Mouse (Mus musculus) neural tube, embryonic 11.5 days (tissue): Measurements from ENCODE around the gene Tie1. TPM values are rescaled to one million over a fixed set of nuclear protein-coding genes. Genes with fewer than 3 reads are reported as not detected.

ENCODE experiments used
- ATAC-seq: fragments of 200-750 bp; cut with Nextera tagmentation; 2 replicates; pipeline ENCODE4 v1.8.0; 2017; ENCODE audit warnings: moderate number of reproducible peaks, mild to moderate bottlenecking, moderate TSS enrichment, moderate library complexity; ENCODE audit not compliant: insufficient read depth, low FRiP score, low TSS enrichment
- DNase-seq: peaks from one replicate; pipeline ENCODE4 v3.0.0-alpha.2; 2015; ENCODE audit warnings: low spot score
- H3K27ac ChIP-seq: fragments of 300-500 bp; sonication (generic); 2 replicates; pipeline ENCODE4 v1.5.1; 2014; ENCODE audit warnings: low read depth, mild to moderate bottlenecking, low read length
- H3K27me3 ChIP-seq: fragments of 300-500 bp; sonication (generic); 2 replicates; pipeline ENCODE4 v1.6.1; 2014; ENCODE audit warnings: mild to moderate bottlenecking, low read length, mixed read lengths; ENCODE audit not compliant: control insufficient read depth, insufficient read depth
- H3K36me3 ChIP-seq: fragments of 300-500 bp; sonication (generic); 2 replicates; pipeline ENCODE4 v1.6.1; 2014; ENCODE audit warnings: mild to moderate bottlenecking, low read length, moderate library complexity, mixed read lengths; ENCODE audit not compliant: control insufficient read depth, insufficient read depth
- H3K4me1 ChIP-seq: fragments of 300-500 bp; sonication (generic); 2 replicates; pipeline ENCODE4 v1.6.1; 2014; ENCODE audit warnings: low read length, mixed read lengths; ENCODE audit not compliant: control insufficient read depth, insufficient read depth
- H3K4me2 ChIP-seq: fragments of 300-500 bp; sonication (generic); 2 replicates; pipeline ENCODE4 v1.6.1; 2014; ENCODE audit warnings: low read depth, mild to moderate bottlenecking, moderate library complexity
- H3K4me3 ChIP-seq: fragments of 300-500 bp; sonication (generic); 2 replicates; pipeline ENCODE4 v1.5.1; 2014; ENCODE audit warnings: low read depth, low read length
- H3K9ac ChIP-seq: fragments of 300-500 bp; sonication (generic); 2 replicates; pipeline ENCODE4 v1.6.1; 2014; ENCODE audit warnings: mild to moderate bottlenecking, low read length
- H3K9me3 ChIP-seq: fragments of 300-500 bp; sonication (generic); 2 replicates; pipeline ENCODE4 v1.6.1; 2016; ENCODE audit warnings: low read length; ENCODE audit not compliant: control insufficient read depth
- WGBS: fragments of 180-500 bp; shearing (Covaris S2); extraction: QIAGEN DNeasy Blood & Tissue Kit; methylation state at CpG from one replicate; pipeline ENCODE4 v1.1.7; 2014; 5-methylcytosine and 5-hydroxymethylcytosine counted together
- polyA plus RNA-seq: library from polyadenylated mRNA; unstranded; fragments of >200 nt; fragmentation: Nextera tagmentation; extraction: Ambion mirVana; gene quantifications from 2 replicates; pipeline ENCODE4 v1.2.1, GENCODE M21; 2014

Gene Tie1
- polyA plus RNA-seq, 1 experiment from 2014 or later = 14.5 TPM

- H3K4me3 ChIP-seq = no peak overlapping the region
- no peak for DNase-seq
- WGBS = 67% methylated on average over 9 of the region's 9 CpGs
- no peaks in the 10 kb centered on the region for H3K27me3 ChIP-seq
- no peak overlapping the region for H3K9ac ChIP-seq
- no peak overlapping the region for H3K4me2 ChIP-seq
- H3K27ac ChIP-seq = no peak overlapping the region
- ATAC-seq = no peak
- no peaks in the 10 kb centered on the region for H3K36me3 ChIP-seq
- no peaks in the 10 kb centered on the region for H3K9me3 ChIP-seq
- H3K4me1 ChIP-seq = no peaks in the 10 kb centered on the region
These were observed 10.9 kb upstream of the Tie1 start for GRCm38 (mm10) chr4:118500792-118501191.

- H3K36me3 ChIP-seq = no peaks in the 10 kb centered on the region
- ATAC-seq = no peak
- WGBS = 48% methylated on average over 6 of the region's 6 CpGs
These were observed 10.4 kb upstream of the Tie1 start for GRCm38 (mm10) chr4:118500171-118500724.

GRCm38 (mm10) chr4:118490461-118490860 is 600 bp upstream of the Tie1 start:
- Histone ChIP-seq H3K4me3 (no peak overlapping the region), H3K4me2 (no peak overlapping the region), H3K9ac (no peak overlapping the region), H3K27ac (no peak overlapping the region), H3K4me1 (no peaks in the 10 kb centered on the region), H3K9me3 (no peaks in the 10 kb centered on the region), H3K36me3 (no peaks in the 10 kb centered on the region), H3K27me3 (no peaks in the 10 kb centered on the region)
- 94% methylated on average over 10 of the region's 10 CpGs for WGBS
- no peak for ATAC-seq
- no peak for DNase-seq

More at GRCm38 (mm10) chr4:118500171-118500724, 10.4 kb upstream of the Tie1 start:
- Histone ChIP-seq H3K4me1 (no peaks in the 10 kb centered on the region), H3K9ac (no peak overlapping the region), H3K27ac (no peak overlapping the region), H3K27me3 (no peaks in the 10 kb centered on the region), H3K4me3 (no peak overlapping the region), H3K4me2 (no peak overlapping the region), H3K9me3 (no peaks in the 10 kb centered on the region)
- DNase-seq = no peak

GRCm38 (mm10) chr4:118476773-118477530 is 12.9 kb downstream of the Tie1 start:
- no peak overlapping the region for H3K27ac ChIP-seq
- H3K9ac ChIP-seq = no peak overlapping the region
- 45% methylated on average over 15 of the region's 15 CpGs for WGBS
- H3K4me3 ChIP-seq = no peak overlapping the region
- H3K4me1 ChIP-seq = no peaks in the 10 kb centered on the region
- H3K36me3 ChIP-seq = no peaks in the 10 kb centered on the region
- peak; percentile 32 for DNase-seq
- no peak for ATAC-seq
- no peaks in the 10 kb centered on the region for H3K27me3 ChIP-seq
- no peaks in the 10 kb centered on the region for H3K9me3 ChIP-seq
- H3K4me2 ChIP-seq = no peak overlapping the region

- DNase-seq (no peak), ATAC-seq (no peak)
- Histone ChIP-seq H3K4me2 (no peak overlapping the region), H3K36me3 (no peaks in the 10 kb centered on the region), H3K9ac (no peak overlapping the region), H3K4me3 (no peak overlapping the region), H3K27ac (no peak overlapping the region), H3K27me3 (no peaks in the 10 kb centered on the region), H3K4me1 (no peaks in the 10 kb centered on the region), H3K9me3 (no peaks in the 10 kb centered on the region)
- WGBS = 85% methylated on average over 11 of the region's 11 CpGs
These were observed 17.2 kb downstream of the Tie1 start for GRCm38 (mm10) chr4:118472687-118473086.

GRCm38 (mm10) chr4:118471281-118471680 is 18.6 kb downstream of the Tie1 start:
- no peak for ATAC-seq
- no peak overlapping the region for H3K4me2 ChIP-seq
- WGBS = 64% methylated on average over 6 of the region's 6 CpGs
- no peaks in the 10 kb centered on the region for H3K36me3 ChIP-seq
- no peaks in the 10 kb centered on the region for H3K27me3 ChIP-seq
- H3K4me1 ChIP-seq = no peaks in the 10 kb centered on the region
- H3K4me3 ChIP-seq = no peak overlapping the region
- no peak overlapping the region for H3K27ac ChIP-seq
- H3K9ac ChIP-seq = no peak overlapping the region
- no peak for DNase-seq
- H3K9me3 ChIP-seq = no peaks in the 10 kb centered on the region

GRCm38 (mm10) chr4:118465697-118466163 is 24.1 kb downstream of the Tie1 start:
- no peak for DNase-seq
- Histone ChIP-seq H3K27ac (no peak overlapping the region), H3K9ac (no peak overlapping the region), H3K36me3 (no peaks in the 10 kb centered on the region), H3K27me3 (no peaks in the 10 kb centered on the region), H3K9me3 (no peaks in the 10 kb centered on the region), H3K4me3 (no peak overlapping the region), H3K4me2 (no peak overlapping the region), H3K4me1 (0 out of 2 replicates have a peak, but pooled peaks cover 2% of the 10 kb centered on the region)
- no peak for ATAC-seq
- WGBS = 18% methylated on average over 10 of the region's 11 CpGs

- Histone ChIP-seq H3K27ac (no peak overlapping the region), H3K4me1 (0 out of 2 replicates have a peak, but pooled peaks cover 2% of the 10 kb centered on the region), H3K27me3 (no peaks in the 10 kb centered on the region), H3K9me3 (no peaks in the 10 kb centered on the region), H3K4me2 (no peak overlapping the region), H3K9ac (no peak overlapping the region), H3K4me3 (no peak overlapping the region), H3K36me3 (no peaks in the 10 kb centered on the region)
- DNase-seq (no peak), ATAC-seq (no peak)
- 91% methylated on average over 3 of the region's 3 CpGs for WGBS
These were observed 24.9 kb downstream of the Tie1 start for GRCm38 (mm10) chr4:118464956-118465355.
